8 mouse cellular contexts compared by ENCODE assay signal in the genomic region with DNA sequence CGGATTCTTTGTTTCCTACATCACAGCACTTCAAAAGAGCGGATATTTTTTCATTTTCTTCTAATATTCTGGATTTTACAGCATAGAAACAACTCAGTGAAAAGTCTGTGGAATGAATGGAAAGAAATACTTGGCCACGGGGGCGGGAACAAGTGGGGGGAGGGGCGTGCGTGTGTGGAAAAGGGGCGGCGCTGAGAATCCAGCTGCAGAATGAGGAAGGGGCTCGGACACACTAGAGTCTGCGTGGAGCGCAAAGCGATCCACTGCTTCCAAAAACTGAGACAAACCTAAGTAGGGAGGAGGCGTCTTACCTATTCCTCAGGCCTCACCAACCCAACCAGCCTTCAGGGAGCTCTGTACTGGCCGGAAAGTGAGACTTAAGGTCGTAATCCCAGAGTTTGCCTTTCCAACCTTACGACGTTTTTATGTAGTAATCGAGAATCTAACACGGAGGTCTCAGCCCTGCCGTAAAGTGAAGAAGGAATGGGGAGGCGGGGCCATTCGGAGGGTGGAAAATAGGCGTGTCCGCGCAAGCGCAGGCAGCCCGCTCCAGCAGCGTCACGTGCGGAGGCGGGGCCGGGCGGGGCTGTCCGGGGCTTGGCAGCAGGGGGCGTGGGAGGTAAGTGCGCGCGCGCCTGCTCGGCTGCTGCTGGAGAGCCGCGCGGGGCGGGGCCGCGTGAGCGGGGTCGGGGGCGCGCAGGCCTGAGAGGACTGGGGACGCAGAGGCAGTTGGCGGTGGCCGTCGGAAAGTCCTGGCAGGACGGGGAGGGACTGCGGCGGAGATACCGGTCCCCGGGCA. TPM values are rescaled to one million over a fixed set of nuclear protein-coding genes. Genes with fewer than 3 reads are reported as not detected.
DNase-seq lines count a peak whose midpoint lies in the region; ATAC-seq lines count a peak whose summit lies in the region.

Gene Senp8, minus strand, starts transcription at position 444 of the 799 bp plus-strand sequence.
Gene Myo9a, plus strand, starts transcription at position 630 of the 799 bp plus-strand sequence.

- DNase-seq in B cell, adult 2 months, result peak; percentile 100
- peak; percentile 99 for DNase-seq in brain, adult 2 months (ENCODE audit: low read depth, low spot score)
- peak; percentile 99 for DNase-seq in heart, embryonic 10.5 days (ENCODE audit: low spot score)
- DNase-seq in liver, result peak; percentile 99
- peak; percentile 99 to 100 for DNase-seq in spleen, postnatal 4 days (ENCODE audit: low spot score in 2 of 2)

- peak within 1 kb of the TSS; percentile 95 for H3K4me3 ChIP-seq in heart, embryonic 10.5 days
- H3K4me3 ChIP-seq in kidney, embryonic 15.5 days (replicated peaks), result peak within 1 kb of the TSS; percentile 77

- peak within 1 kb of the TSS; percentile 69 for H3K9ac ChIP-seq in kidney, embryonic 15.5 days

- no peaks in the 10 kb centered on the region for H3K27me3 ChIP-seq in heart, embryonic 10.5 days (ENCODE audit: insufficient read depth, poor library complexity, severe bottlenecking)
- H3K27me3 ChIP-seq in kidney, embryonic 15.5 days, result no peaks in the 10 kb centered on the region

- peak within 1 kb of the TSS; percentile 97 for H3K27ac ChIP-seq in heart, embryonic 10.5 days
- H3K27ac ChIP-seq in kidney, embryonic 15.5 days, result peak within 1 kb of the TSS; percentile 97

- peak; percentile 89 for ATAC-seq in erythroblast, adult 5-6 weeks (replicated peaks; ENCODE audit: low FRiP score, poor library complexity, severe bottlenecking)
- ATAC-seq in kidney, embryonic 15.5 days (replicated peaks; ENCODE audit: low FRiP score), result peak; percentile 95
- ATAC-seq in monocyte, adult 5-6 weeks (replicated peaks; ENCODE audit: insufficient number of reproducible peaks, low FRiP score, low TSS enrichment, poor library complexity, severe bottlenecking), result peak; percentile 95

- H3K36me3 ChIP-seq in heart, embryonic 10.5 days, result no peaks in the 10 kb centered on the region
- no peaks in the 10 kb centered on the region for H3K36me3 ChIP-seq in kidney, embryonic 15.5 days

- no peaks in the 10 kb centered on the region for H3K9me3 ChIP-seq in heart, embryonic 10.5 days
- no peaks in the 10 kb centered on the region for H3K9me3 ChIP-seq in kidney, embryonic 15.5 days (replicated peaks)

- peaks cover 18% of the 10 kb centered on the region; the same call in 1 of the 2 replicates for H3K4me1 ChIP-seq in heart, embryonic 10.5 days
- peaks cover 19% of the 10 kb centered on the region for H3K4me1 ChIP-seq in kidney, embryonic 15.5 days

- peak within 1 kb of the TSS; percentile 72 for H3K4me2 ChIP-seq in kidney, embryonic 15.5 days

- WGBS in heart, embryonic 10.5 days, result under 1% methylated on average over 59 of the region's 59 CpGs
- under 1% methylated on average over 51 of the region's 59 CpGs for WGBS in kidney, embryonic 15.5 days

RNA-seq across cellular contexts. Expression of gene Senp8, which starts in this region (rescaled TPM):
- 0.96 and 6.1 TPM in 2 replicates for total RNA-seq in erythroblast, adult 5-6 weeks (2015; ENCODE audit: low replicate concordance)
- 0.26 and 1.3 TPM in 2 replicates for total RNA-seq in erythroblast, adult 5-6 weeks (2017; ENCODE audit: low replicate concordance)
- polyA plus RNA-seq in heart, embryonic 10.5 days (2016; fragmentation: Nextera tagmentation; extraction: Ambion mirVana), result 12.4 and 14.4 TPM in 2 replicates
- polyA plus RNA-seq in kidney, embryonic 15.5 days (2015; fragmentation: Nextera tagmentation; extraction: Ambion mirVana), result 12.5 and 14.1 TPM in 2 replicates
- total RNA-seq in monocyte, adult 5-6 weeks (2017), result 0.57 to 5.4 TPM (median 0.85 TPM) in 3 replicates

RNA-seq across cellular contexts. Expression of gene Myo9a, which starts in this region (rescaled TPM):
- total RNA-seq in erythroblast, adult 5-6 weeks (2015; ENCODE audit: low replicate concordance), result 9.0 and 21.5 TPM in 2 replicates
- 8.2 and 13.4 TPM in 2 replicates for total RNA-seq in erythroblast, adult 5-6 weeks (2017; ENCODE audit: low replicate concordance)
- polyA plus RNA-seq in heart, embryonic 10.5 days (2016; fragmentation: Nextera tagmentation; extraction: Ambion mirVana), result 9.5 and 10.2 TPM in 2 replicates
- 15.1 and 18.7 TPM in 2 replicates for polyA plus RNA-seq in kidney, embryonic 15.5 days (2015; fragmentation: Nextera tagmentation; extraction: Ambion mirVana)
- 12.7 to 31.5 TPM (median 27.3 TPM) in 3 replicates for total RNA-seq in monocyte, adult 5-6 weeks (2017)

Comparison
In these comparisons a context has a peak if more than half of its experiments do, and no peak if none do; other contexts are left out.
1. Peak in every context shown above with its lines: DNase-seq, ATAC-seq, H3K4me3 ChIP-seq and H3K27ac ChIP-seq.